Mouse (Mus musculus) forebrain, embryonic 14.5 days (tissue): ENCODE measurements around the gene Slc51a. TPM values are rescaled to one million over a fixed set of nuclear protein-coding genes. Genes with fewer than 3 reads are reported as not detected.

ENCODE experiments used
- ATAC-seq: fragments of 200-750 bp; cut with Nextera tagmentation; 2 replicates; pipeline ENCODE4 v1.8.0; 2017; ENCODE audit warnings: mild to moderate bottlenecking, moderate library complexity
- DNase-seq: peaks from one replicate; pipeline ENCODE4 v3.0.0-alpha.2; 2015; ENCODE audit warnings: low spot score
- H3K27ac ChIP-seq: fragments of 300-500 bp; sonication (generic); 2 replicates; pipeline ENCODE4 v1.5.1; 2014; ENCODE audit warnings: low read depth, mild to moderate bottlenecking, control low read depth, low read length, moderate library complexity
- H3K27me3 ChIP-seq: fragments of 300-500 bp; sonication (generic); replicated peaks from 2 replicates; pipeline ENCODE4 v1.6.1; 2014; ENCODE audit warnings: low read length, control low read depth, mixed read lengths; ENCODE audit not compliant: control insufficient read depth, insufficient read depth
- H3K36me3 ChIP-seq: fragments of 300-500 bp; sonication (generic); 2 replicates; pipeline ENCODE4 v1.6.1; 2014; ENCODE audit warnings: low read length, control low read depth; ENCODE audit not compliant: control insufficient read depth, insufficient read depth
- H3K4me1 ChIP-seq: fragments of 300-500 bp; sonication (generic); 2 replicates; pipeline ENCODE4 v1.6.1; 2014; ENCODE audit warnings: antibody characterized with exemption, low read length, control low read depth; ENCODE audit not compliant: control insufficient read depth, insufficient read depth
- H3K4me2 ChIP-seq: fragments of 300-500 bp; sonication (generic); 2 replicates; pipeline ENCODE4 v1.6.1; 2014; ENCODE audit warnings: mild to moderate bottlenecking, control low read depth, low read length
- H3K4me3 ChIP-seq: fragments of 300-500 bp; sonication (generic); 2 replicates; pipeline ENCODE4 v1.5.1; 2014; ENCODE audit warnings: low read depth, low read length, control low read depth
- H3K9ac ChIP-seq: fragments of 300-500 bp; sonication (generic); 2 replicates; pipeline ENCODE4 v1.6.1; 2014; ENCODE audit warnings: mild to moderate bottlenecking, low read length, control low read depth, moderate library complexity
- H3K9me3 ChIP-seq: fragments of 300-500 bp; sonication (generic); replicated peaks from 2 replicates; pipeline ENCODE4 v1.6.1; 2016; ENCODE audit warnings: low read length, control low read depth, mixed read lengths; ENCODE audit not compliant: control insufficient read depth
- WGBS: fragments of 180-500 bp; shearing (Covaris S2); extraction: QIAGEN DNeasy Blood & Tissue Kit; methylation state at CpG from one replicate; pipeline ENCODE4 v1.1.7; 2014; 5-methylcytosine and 5-hydroxymethylcytosine counted together
- polyA plus RNA-seq: library from polyadenylated mRNA; unstranded; fragments of >200 nt; fragmentation: Nextera tagmentation; extraction: Ambion mirVana; gene quantifications from 2 replicates; pipeline ENCODE4 v1.2.1, GENCODE M21; 2014

The Slc51a gene
- polyA plus RNA-seq, 1 experiment from 2014 or later: 0.20 TPM

- Histone ChIP-seq H3K4me3 (peak overlapping the region; percentile 74; the same call in 1 of the 2 replicates), H3K27me3 (no peaks in the 10 kb centered on the region), H3K4me1 (peaks cover 8% of the 10 kb centered on the region), H3K36me3 (no peaks in the 10 kb centered on the region), H3K9me3 (no peaks in the 10 kb centered on the region), H3K27ac (no peak overlapping the region), H3K9ac (peak overlapping the region; percentile 83; the same call in 1 of the 2 replicates), H3K4me2 (peak overlapping the region; percentile 67)
- WGBS: 85% methylated on average over 1 of the region's 1 CpGs
- ATAC-seq (no peak), DNase-seq (no peak)
These were observed 55.8 kb downstream of the Slc51a start for GRCm38 (mm10) chr16:32431926-32432325.

DNA sequence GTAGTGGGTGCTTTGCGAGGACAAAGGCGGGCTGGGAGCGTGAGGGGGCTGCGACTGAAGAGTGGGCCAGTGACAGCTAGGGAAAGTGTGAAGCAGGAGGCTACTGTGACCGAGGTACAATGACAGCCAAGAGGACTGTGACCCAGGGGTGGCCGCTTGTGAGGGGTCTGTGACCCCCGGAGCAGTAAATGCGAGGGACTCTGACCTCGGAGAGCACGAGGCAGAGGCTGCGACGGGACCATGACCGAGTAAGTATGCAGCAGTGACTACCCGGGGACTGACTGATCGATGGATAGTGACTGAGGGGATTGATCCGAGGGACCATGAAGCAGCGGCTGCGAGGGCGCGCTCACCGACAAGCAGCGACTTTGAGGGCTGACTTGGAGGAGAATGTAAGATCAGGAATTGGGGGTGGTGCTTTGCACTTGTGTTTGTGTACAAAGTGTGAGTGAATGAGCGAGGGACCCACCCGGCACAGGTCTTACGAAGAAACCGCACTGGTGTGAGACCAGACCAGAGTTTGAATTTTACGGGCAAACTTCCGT lies 56.6 kb downstream of the Slc51a start:
- Histone ChIP-seq H3K4me3 (peak overlapping the region; percentile 74), H3K9ac (peak overlapping the region; percentile 83), H3K27me3 (no peaks in the 10 kb centered on the region), H3K4me1 (peaks cover 8% of the 10 kb centered on the region), H3K4me2 (peak overlapping the region; percentile 67), H3K9me3 (no peaks in the 10 kb centered on the region), H3K36me3 (no peaks in the 10 kb centered on the region), H3K27ac (peak overlapping the region; percentile 87; the same call in 1 of the 2 replicates)
- WGBS: 2% methylated on average over 28 of the region's 28 CpGs
- peak; percentile 25 for DNase-seq
- peak; percentile 60 for ATAC-seq

- peak within 1 kb of the TSS; percentile 83 for H3K9ac ChIP-seq
- H3K4me2 ChIP-seq: peak within 1 kb of the TSS; percentile 67
- H3K4me3 ChIP-seq: peak within 1 kb of the TSS; percentile 74
- peaks cover 8% of the 10 kb centered on the region for H3K4me1 ChIP-seq
- DNase-seq (peak; percentile 95), ATAC-seq (peak; percentile 99)
- peak within 1 kb of the TSS; percentile 87 for H3K27ac ChIP-seq
- H3K27me3 ChIP-seq: no peaks in the 10 kb centered on the region
- H3K36me3 ChIP-seq: no peaks in the 10 kb centered on the region
- no peaks in the 10 kb centered on the region for H3K9me3 ChIP-seq
- WGBS: under 1% methylated on average over 54 of the region's 54 CpGs
These were observed 57.1 kb downstream of the Slc51a start, which contains the start of gene Pcyt1a for GRCm38 (mm10) chr16:32430474-32431046. Gene Pcyt1a (plus strand): TSS chr16:32430921.

GRCm38 (mm10) chr16:32427506-32427905 lies 60.2 kb downstream of the Slc51a start:
- no peak overlapping the region for H3K4me2 ChIP-seq
- H3K4me1 ChIP-seq: peaks cover 8% of the 10 kb centered on the region
- no peak overlapping the region for H3K4me3 ChIP-seq
- H3K9me3 ChIP-seq: no peaks in the 10 kb centered on the region
- WGBS: 94% methylated on average over 3 of the region's 3 CpGs
- ATAC-seq (no peak), DNase-seq (no peak)
- H3K27me3 ChIP-seq: no peaks in the 10 kb centered on the region
- no peaks in the 10 kb centered on the region for H3K36me3 ChIP-seq
- H3K9ac ChIP-seq: no peak overlapping the region
- no peak overlapping the region for H3K27ac ChIP-seq

Other genes starting within 250 kb of the Slc51a start
- gene Fbxo45, start 240.7 kb downstream of the Slc51a start, polyA plus RNA-seq: 10.6 and 10.7 TPM in 2 replicates
- 15.8 and 16.5 TPM in 2 replicates for gene Wdr53, start 240.7 kb downstream of the Slc51a start, polyA plus RNA-seq
- gene Smco1, start 216.4 kb downstream of the Slc51a start, polyA plus RNA-seq: not detected in 2 replicates
- gene Rnf168, start 210.4 kb downstream of the Slc51a start, polyA plus RNA-seq: 21.0 and 23.0 TPM in 2 replicates
- gene Ubxn7, start 155.6 kb downstream of the Slc51a start, polyA plus RNA-seq: 23.4 and 29.4 TPM in 2 replicates
- not detected in 2 replicates for gene Tm4sf19, start 87.4 kb downstream of the Slc51a start, polyA plus RNA-seq
- gene Tctex1d2, start 68.2 kb downstream of the Slc51a start, polyA plus RNA-seq: 38.6 and 42.6 TPM in 2 replicates
- 45.3 and 53.8 TPM in 2 replicates for gene Pcyt1a, start 57.0 kb downstream of the Slc51a start, polyA plus RNA-seq
- gene Zdhhc19, start 8.4 kb upstream of the Slc51a start, polyA plus RNA-seq: not detected in 2 replicates
- gene Tfrc, start 121.0 kb upstream of the Slc51a start, polyA plus RNA-seq: 43.9 and 56.0 TPM in 2 replicates
- 11.2 and 13.1 TPM in 2 replicates for gene Tnk2, start 156.0 kb upstream of the Slc51a start, polyA plus RNA-seq
- gene Muc4, start 248.0 kb upstream of the Slc51a start, polyA plus RNA-seq: not detected in 2 replicates